Mouse (Mus musculus) adrenal gland, postnatal 4 days (tissue): Measurements from ENCODE around the gene Rrp36. TPM values are rescaled to one million over a fixed set of nuclear protein-coding genes. Genes with fewer than 3 reads are reported as not detected.

Experiments used
- DNase-seq, 2 experiments: peaks; one replicate each; pipeline ENCODE4 v3.0.0; 2021 to 2022; ENCODE audit warnings: low spot score in 2 of 2, mixed read lengths in 2 of 2
- total RNA-seq, 2 experiments: library from RNA; stranded (reverse); gene quantifications; 2 replicates each; pipeline ENCODE4 v1.2.3; 2021

The Rrp36 gene
- total RNA-seq, 2 experiments from 2014 or later = 25.2 to 26.9 TPM

DNA sequence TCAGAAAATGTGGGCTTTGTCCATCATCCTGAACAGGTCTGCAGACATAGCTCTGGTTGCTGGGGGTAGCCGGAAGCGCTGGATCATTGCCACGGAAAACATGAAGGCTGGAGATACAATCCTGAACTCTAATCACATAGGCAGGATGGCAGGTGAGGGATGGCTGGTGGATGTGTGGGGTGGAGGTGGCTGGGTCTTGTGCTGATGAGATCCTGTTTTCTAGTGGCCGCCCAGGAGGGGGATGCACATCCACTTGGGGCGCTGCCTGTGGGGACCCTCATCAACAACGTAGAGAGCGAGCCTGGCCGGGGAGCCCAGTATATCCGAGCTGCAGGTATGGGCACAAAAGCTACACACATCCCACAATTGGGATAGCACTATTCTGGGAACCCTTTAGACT is 25.7 kb downstream of the Rrp36 start:
- no peak for DNase-seq

GRCm38 (mm10) chr17:46647279-46647678 is 26.9 kb downstream of the Rrp36 start:
- DNase-seq = no peak

DNA sequence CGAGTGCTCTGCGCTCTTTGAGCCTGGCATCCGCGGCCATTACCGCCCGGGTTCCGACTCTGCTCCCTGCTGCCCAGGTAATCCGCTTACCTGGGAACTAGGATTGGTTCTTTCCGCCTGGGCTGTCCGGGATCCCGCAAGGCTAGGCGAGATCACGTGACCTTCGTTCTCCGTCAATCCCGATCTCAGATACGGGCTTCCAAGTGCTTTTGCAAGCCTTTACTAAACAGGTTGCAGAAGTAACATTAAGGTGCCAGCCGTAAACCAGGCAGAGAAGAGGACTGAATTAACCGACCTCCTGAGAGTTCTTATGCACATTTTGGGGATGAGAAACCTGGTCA is 27.9 kb downstream of the Rrp36 start:
- no peak for DNase-seq

- peak; percentile 95 to 96 for DNase-seq
These were observed 28.4 kb downstream of the Rrp36 start, which contains the start of the genes Klc4 and Mrpl2 for GRCm38 (mm10) chr17:46645561-46646321. Klc4 (minus strand) TSS chr17:46646022. Mrpl2 (plus strand) TSS chr17:46646229.

- DNase-seq = peak in 1 of 2 experiments; percentile 27
These were observed 29.2 kb downstream of the Rrp36 start for GRCm38 (mm10) chr17:46644916-46645475.

GRCm38 (mm10) chr17:46644152-46644805 is 29.9 kb downstream of the Rrp36 start:
- no peak for DNase-seq

DNA sequence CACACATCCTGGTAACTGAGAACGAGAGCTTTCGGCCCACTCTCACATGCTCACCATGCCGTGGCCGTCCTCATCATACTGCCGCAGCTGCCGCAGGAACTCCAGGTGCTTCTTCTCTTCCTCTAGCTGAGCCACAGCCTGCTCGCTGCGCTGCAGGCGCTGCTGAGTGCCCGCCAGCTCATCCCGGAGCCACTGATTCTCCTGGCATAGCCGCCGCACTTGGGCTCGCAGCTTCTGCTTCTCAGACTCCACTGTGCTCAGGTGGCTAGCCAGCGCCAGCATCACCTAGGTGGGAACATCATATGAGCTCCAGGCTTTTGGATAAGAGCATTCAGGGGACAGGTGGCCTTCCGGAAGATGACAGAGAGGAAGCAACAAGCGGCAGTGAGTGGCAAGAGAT is 32.1 kb downstream of the Rrp36 start:
- no peak for DNase-seq

DNA sequence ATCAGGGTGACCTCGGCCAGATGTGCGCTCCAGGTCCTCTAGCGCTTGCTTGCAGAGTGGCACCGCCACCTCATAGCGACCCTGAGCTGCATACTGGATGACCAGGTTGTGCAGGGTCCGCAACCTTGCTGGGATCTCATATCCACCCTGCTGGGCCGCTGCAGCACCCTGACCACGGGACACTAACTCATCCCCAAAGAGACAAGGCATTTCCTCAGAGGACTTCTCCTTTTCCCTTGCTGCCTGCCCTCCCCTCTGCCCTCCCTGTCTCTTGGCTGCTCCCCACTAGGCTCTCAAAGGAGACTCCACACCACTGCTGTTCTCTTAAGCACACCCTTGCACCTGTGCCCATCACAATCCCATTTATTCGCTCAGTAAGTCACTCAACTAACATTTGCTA is 34.2 kb downstream of the Rrp36 start:
- DNase-seq = no peak

- peak in 1 of 2 experiments; percentile 26 for DNase-seq
These were observed 37.2 kb downstream of the Rrp36 start for GRCm38 (mm10) chr17:46636831-46637523.

GRCm38 (mm10) chr17:46629685-46630441 is 44.3 kb downstream of the Rrp36 start:
- no peak for DNase-seq

DNA sequence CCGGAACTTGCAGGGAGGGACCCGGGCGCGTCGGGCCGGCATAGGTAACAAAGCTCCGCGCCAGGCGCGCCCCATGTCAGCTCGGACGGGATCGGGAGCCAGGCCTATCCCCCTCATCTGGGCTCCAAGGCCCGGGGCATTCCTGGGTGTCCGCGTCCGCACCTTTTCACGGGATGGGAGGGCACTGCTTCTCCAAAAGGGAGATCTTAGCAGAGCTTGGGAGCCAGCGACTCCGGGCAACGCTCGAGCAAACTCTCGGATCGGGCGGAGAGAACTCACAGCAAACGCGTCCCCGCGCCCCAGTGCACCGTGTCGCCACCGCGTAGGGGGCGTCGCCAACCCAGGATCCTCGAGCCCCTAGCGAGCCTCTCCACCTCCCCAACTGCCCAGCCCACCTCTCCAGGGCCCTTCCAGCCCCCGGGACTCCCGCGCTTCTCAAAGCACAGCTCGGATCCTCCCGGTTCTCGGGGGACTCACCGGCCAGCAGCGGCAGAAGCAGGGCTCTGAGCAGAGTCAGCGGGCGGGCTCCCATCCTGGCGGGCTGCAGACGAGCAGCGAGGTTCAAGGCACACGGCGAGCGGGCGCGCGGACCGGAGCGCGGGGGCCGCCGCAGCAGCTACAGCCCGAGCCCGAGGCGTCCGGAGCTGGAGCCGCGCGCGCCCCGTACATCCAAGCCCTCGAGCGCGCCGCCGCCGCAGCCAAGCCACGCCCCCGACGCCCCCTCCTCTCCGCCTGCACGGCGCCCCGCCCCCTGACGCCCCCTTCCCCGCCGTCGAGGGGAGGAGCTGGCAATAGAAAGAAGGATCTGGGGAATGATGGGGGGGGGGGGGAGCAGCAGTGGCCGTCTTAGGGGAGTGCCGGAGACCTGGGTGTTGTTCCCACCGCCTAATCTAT is 45.1 kb downstream of the Rrp36 start, which contains the start of gene Ptk7:
TSS of gene Ptk7 (minus strand) at position 714 of the 894 bp plus-strand sequence.
- DNase-seq = peak; percentile 50 to 53

DNA sequence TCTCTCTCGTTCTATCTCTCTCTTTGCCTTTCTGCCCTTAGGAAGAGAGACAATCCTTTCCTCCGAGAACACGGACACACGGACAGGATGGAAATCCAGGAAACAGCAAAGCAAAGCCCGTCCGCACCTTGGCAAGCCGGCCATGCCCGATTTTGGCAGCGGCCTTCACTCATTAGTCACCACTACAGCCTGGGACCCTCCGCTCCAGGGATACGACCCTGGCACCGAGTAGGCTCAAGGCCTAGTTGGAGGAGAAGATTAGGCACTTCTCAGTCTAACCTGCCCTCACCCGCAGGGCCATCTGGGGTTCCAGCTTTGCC is 45.7 kb downstream of the Rrp36 start:
- peak in 1 of 2 experiments; percentile 22 for DNase-seq

DNA sequence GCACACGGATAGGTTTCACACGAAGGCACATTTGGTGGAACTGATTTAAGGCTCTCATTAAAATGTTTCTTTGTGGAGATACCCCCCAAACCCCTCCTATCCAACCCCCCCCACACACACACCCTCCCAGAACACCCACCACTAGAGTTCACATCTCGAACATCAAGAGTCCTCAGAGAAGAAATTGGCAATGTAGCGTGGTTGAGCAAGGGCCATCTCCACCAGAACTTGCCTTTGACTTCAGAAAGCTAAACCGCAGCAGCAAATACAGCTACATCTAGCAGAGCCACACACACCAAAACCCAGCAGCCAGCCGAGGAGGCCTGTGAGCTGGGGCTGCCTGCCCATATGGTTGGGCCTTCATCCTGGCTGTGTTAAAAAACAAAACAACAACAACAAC is 46.7 kb downstream of the Rrp36 start:
- DNase-seq = no peak

- DNase-seq = no peak
These were observed 49.6 kb downstream of the Rrp36 start for GRCm38 (mm10) chr17:46624598-46624997.

DNA sequence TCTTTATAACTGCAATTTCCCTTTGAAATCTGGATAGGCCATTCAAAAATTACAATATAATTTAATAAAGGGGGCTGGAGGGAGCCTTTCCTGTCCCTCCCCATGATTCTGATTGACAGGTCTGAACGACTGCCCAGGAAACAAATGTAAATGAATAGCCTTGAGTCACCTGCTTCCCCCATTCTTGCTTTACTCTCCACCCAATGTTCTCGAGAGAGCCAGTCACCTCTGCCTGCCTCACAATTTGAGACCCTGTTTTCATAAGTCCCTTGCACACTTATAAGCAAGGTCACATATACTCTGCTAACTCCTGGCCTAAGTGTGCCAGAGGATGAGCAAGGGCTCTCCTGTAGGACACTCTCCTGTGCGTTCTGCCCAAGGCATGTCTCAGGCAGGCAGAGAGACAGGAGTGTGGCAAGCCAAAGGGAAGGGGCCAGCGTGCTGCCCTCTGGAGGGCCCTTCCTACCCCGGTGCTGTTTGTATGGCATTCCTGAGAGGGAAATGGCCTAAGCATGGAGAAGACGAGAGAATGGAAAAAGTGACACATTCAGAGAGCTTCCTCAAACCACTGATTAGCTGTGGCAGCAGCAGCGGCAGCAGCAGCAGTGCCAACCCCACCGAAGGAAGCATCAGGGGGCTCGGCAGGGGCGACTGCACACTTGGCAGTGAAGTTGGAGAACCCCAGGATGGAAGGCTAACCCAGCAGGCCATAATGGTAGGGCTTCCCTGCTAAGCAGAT is 50.2 kb downstream of the Rrp36 start:
- no peak for DNase-seq

- no peak for DNase-seq
These were observed 51.9 kb downstream of the Rrp36 start for GRCm38 (mm10) chr17:46622269-46622668.

DNA sequence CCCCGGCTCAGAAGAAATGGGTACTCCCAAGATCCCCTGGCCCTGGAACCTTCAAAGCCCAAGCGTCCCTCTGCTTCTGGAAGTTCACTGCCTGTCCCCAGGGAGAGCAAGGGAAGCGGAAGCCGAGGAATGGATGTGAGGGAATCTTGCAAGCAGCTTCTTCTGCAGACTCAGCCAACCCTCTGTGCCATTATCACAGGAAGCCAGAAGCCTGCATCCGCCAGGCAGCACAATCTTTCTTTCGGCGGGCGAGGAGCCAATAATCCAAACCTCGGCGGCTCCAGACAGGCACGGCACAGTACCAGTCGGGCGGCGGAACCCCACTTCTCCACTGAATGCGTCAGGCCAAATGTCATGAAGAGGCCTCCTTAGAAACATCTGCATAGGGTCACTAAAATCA is 52.8 kb downstream of the Rrp36 start:
- DNase-seq = peak in 1 of 2 experiments; percentile 32

- no peak for DNase-seq
These were observed 54.3 kb downstream of the Rrp36 start for GRCm38 (mm10) chr17:46619683-46620357.
